Mouse (Mus musculus) hindbrain, embryonic 11.5 days (tissue): ENCODE measurements around the gene Rasd2. TPM values are rescaled to one million over a fixed set of nuclear protein-coding genes. Genes with fewer than 3 reads are reported as not detected.
A peak's percentile ranks its signal among the peaks of the same experiment; 100 is the strongest.

Source experiments
- ATAC-seq: fragments of 200-750 bp; cut with Nextera tagmentation; 2 replicates; pipeline ENCODE4 v1.8.0; 2017; ENCODE audit warnings: mild to moderate bottlenecking, moderate TSS enrichment, moderate library complexity; ENCODE audit not compliant: low FRiP score
- DNase-seq: peaks from one replicate; pipeline ENCODE4 v3.0.0-alpha.2; 2015; ENCODE audit warnings: low spot score
- H3K27ac ChIP-seq: fragments of 300-500 bp; sonication (generic); 2 replicates; pipeline ENCODE4 v1.5.1; 2014; ENCODE audit warnings: mild to moderate bottlenecking, low read depth, low read length
- H3K27me3 ChIP-seq: fragments of 300-500 bp; sonication (generic); 2 replicates; pipeline ENCODE4 v1.6.1; 2014; ENCODE audit warnings: mild to moderate bottlenecking, low read length, moderate library complexity, mixed read lengths; ENCODE audit not compliant: control insufficient read depth, insufficient read depth
- H3K36me3 ChIP-seq: fragments of 300-500 bp; sonication (generic); 2 replicates; pipeline ENCODE4 v1.6.1; 2014; ENCODE audit warnings: mild to moderate bottlenecking, low read length, moderate library complexity, mixed read lengths; ENCODE audit not compliant: control insufficient read depth, insufficient read depth
- H3K4me1 ChIP-seq: fragments of 300-500 bp; sonication (generic); replicated peaks from 2 replicates; pipeline ENCODE4 v1.6.1; 2014; ENCODE audit warnings: low read length, mixed read lengths; ENCODE audit not compliant: control insufficient read depth, insufficient read depth
- H3K4me2 ChIP-seq: fragments of 300-500 bp; sonication (generic); replicated peaks from 2 replicates; pipeline ENCODE4 v1.6.1; 2014; ENCODE audit warnings: mild to moderate bottlenecking, low read depth, low read length
- H3K4me3 ChIP-seq: fragments of 300-500 bp; sonication (generic); 2 replicates; pipeline ENCODE4 v1.5.1; 2014; ENCODE audit warnings: low read depth, low read length
- H3K9ac ChIP-seq: fragments of 300-500 bp; sonication (generic); 2 replicates; pipeline ENCODE4 v1.6.1; 2014; ENCODE audit warnings: low read depth, low read length
- H3K9me3 ChIP-seq: fragments of 300-500 bp; sonication (generic); 2 replicates; pipeline ENCODE4 v1.6.1; 2016; ENCODE audit warnings: low read length; ENCODE audit not compliant: control insufficient read depth
- WGBS: fragments of 180-500 bp; shearing (Covaris S2); extraction: QIAGEN DNeasy Blood & Tissue Kit; methylation state at CpG from one replicate; pipeline ENCODE4 v1.1.7; 2014; 5-methylcytosine and 5-hydroxymethylcytosine counted together
- polyA plus RNA-seq: library from polyadenylated mRNA; unstranded; fragments of >200 nt; fragmentation: Nextera tagmentation; extraction: Ambion mirVana; gene quantifications from 2 replicates; pipeline ENCODE4 v1.2.1, GENCODE M21; 2014

Rasd2 gene
- polyA plus RNA-seq, 1 experiment from 2014 or later: 0.19 TPM

- Histone ChIP-seq H3K36me3 (no peaks in the 10 kb centered on the region), H3K4me3 (peak overlapping the region; percentile 41), H3K9ac (peak overlapping the region; percentile 42; the same call in 1 of the 2 replicates), H3K4me1 (peaks cover 5% of the 10 kb centered on the region; the same call in 1 of the 2 replicates), H3K4me2 (peak overlapping the region; percentile 84), H3K27ac (no peak overlapping the region), H3K9me3 (no peaks in the 10 kb centered on the region), H3K27me3 (peaks cover 37% of the 10 kb centered on the region)
- DNase-seq: no peak
- 1% methylated on average over 36 of the region's 36 CpGs for WGBS
- ATAC-seq: peak; percentile 77
Observed at GRCm38 (mm10) chr8:75213307-75213651, 465 bp upstream of the Rasd2 start.

DNA sequence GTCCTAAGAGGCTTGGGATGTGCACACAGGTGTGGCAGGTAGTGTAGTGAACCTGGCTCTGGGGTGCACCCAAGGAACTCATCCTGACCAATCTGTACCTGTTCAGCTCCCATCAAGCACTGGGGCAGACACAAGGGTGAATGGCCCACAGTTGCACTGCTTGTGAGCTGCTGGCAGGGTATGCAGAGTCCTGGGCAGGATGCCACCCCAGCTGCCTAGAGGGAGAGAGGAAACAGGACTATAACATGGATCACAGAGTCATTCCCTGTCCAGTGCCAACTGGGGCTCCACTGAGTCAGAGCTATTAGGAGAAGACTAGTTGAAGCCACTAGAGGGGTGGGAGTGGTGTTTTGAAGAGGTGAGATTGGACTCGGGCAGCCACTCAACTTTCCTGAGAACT, 1.3 kb downstream of the Rasd2 start:
- DNase-seq (no peak), ATAC-seq (no peak)
- 76% methylated on average over 1 of the region's 1 CpGs for WGBS
- Histone ChIP-seq H3K27ac (no peak overlapping the region), H3K4me2 (no peak overlapping the region), H3K4me3 (no peak overlapping the region), H3K9ac (no peak overlapping the region), H3K4me1 (peaks cover 5% of the 10 kb centered on the region; the same call in 1 of the 2 replicates), H3K36me3 (no peaks in the 10 kb centered on the region), H3K9me3 (no peaks in the 10 kb centered on the region), H3K27me3 (peaks cover 37% of the 10 kb centered on the region)

- no peak for DNase-seq
Observed at GRCm38 (mm10) chr8:75215931-75216330, 2.2 kb downstream of the Rasd2 start.

DNA sequence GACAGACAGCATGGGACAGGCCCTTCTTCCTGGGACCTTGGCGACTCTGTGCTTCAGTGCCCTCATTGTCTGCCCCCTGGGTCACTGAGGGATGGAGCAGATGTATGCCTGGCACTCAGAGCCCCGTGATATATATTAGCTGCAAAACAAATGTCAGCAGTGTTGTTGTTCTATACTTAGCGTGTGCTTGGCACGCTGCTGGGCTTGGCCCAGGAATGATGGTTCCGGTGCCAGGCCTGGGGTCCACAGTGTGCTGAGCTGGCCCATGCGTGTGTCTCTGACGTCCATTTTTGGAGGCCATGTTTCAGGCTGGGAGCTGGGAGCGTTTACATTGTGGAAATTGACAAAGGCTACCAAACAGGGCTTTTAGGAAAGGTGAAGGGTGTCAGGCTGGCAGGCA, 3.1 kb downstream of the Rasd2 start:
- 88% methylated on average over 8 of the region's 8 CpGs for WGBS
- Histone ChIP-seq H3K36me3 (no peaks in the 10 kb centered on the region), H3K4me1 (peaks cover 5% of the 10 kb centered on the region; the same call in 1 of the 2 replicates), H3K9me3 (no peaks in the 10 kb centered on the region), H3K4me3 (no peak overlapping the region), H3K9ac (no peak overlapping the region), H3K27ac (no peak overlapping the region), H3K27me3 (peaks cover 37% of the 10 kb centered on the region), H3K4me2 (no peak overlapping the region)
- ATAC-seq (no peak), DNase-seq (no peak)

More at GRCm38 (mm10) chr8:75215931-75216330, 2.2 kb downstream of the Rasd2 start:
- no peaks in the 10 kb centered on the region for H3K36me3 ChIP-seq
- 32% methylated on average over 5 of the region's 5 CpGs for WGBS
- ATAC-seq: no peak
- no peak overlapping the region for H3K4me2 ChIP-seq
- H3K4me1 ChIP-seq: peaks cover 5% of the 10 kb centered on the region; the same call in 1 of the 2 replicates
- no peak overlapping the region for H3K4me3 ChIP-seq
- H3K9me3 ChIP-seq: no peaks in the 10 kb centered on the region
- H3K27ac ChIP-seq: no peak overlapping the region
- H3K27me3 ChIP-seq: peaks cover 37% of the 10 kb centered on the region
- no peak overlapping the region for H3K9ac ChIP-seq

DNA sequence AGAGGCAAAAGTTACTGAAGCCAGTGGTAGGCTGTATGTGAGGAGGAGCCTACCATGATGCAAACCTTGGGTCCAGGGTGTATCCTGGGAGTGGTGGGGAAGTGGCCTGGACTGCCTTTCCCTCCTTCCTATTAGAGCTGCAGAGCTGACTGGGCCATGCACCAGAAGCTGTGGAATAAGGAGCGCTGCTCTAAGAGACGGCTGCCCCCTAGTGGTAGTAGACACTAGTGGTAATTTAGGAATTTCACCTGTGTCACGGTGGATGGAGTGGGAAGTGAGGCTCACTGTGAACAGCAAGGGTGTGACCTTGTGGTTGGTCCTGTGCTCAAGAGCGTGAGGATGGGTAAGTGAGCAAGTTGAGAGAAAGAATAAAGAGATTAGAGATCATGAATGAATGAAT, 4.2 kb downstream of the Rasd2 start:
- peak; percentile 76 for DNase-seq
- Histone ChIP-seq H3K4me2 (no peak overlapping the region), H3K4me3 (no peak overlapping the region), H3K9ac (no peak overlapping the region), H3K4me1 (peaks cover 5% of the 10 kb centered on the region; the same call in 1 of the 2 replicates), H3K36me3 (no peaks in the 10 kb centered on the region), H3K27ac (no peak overlapping the region), H3K9me3 (no peaks in the 10 kb centered on the region), H3K27me3 (peaks cover 30% of the 10 kb centered on the region)
- no peak for ATAC-seq
- 9% methylated on average over 4 of the region's 4 CpGs for WGBS

- Histone ChIP-seq H3K9ac (no peak overlapping the region), H3K36me3 (no peaks in the 10 kb centered on the region), H3K27ac (no peak overlapping the region), H3K9me3 (no peaks in the 10 kb centered on the region), H3K4me1 (no peaks in the 10 kb centered on the region), H3K4me2 (no peak overlapping the region), H3K4me3 (no peak overlapping the region), H3K27me3 (peaks cover 9% of the 10 kb centered on the region)
- DNase-seq (peak; percentile 30), ATAC-seq (no peak)
- 67% methylated on average over 5 of the region's 5 CpGs for WGBS
Observed at GRCm38 (mm10) chr8:75219877-75220738, 6.4 kb downstream of the Rasd2 start.

DNA sequence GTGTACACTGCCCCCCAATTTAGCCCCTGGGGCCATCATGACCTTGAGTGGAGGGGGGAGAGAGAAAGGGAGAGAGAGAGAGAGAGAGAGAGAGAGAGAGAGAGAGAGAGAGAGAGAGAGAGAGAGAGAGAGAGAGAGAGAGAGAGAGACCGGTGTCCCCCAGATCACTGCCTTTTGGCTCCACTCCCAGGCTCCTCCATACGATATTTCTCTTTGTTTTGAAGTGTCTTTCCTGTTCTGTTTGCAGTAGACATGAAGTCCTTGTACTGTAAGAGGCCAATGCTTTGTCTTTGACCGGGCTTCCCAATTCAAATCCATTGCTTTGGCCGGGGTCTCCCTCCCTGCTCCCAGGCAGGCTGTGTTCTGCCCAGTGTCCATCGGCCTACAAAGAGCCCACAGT, 8.9 kb downstream of the Rasd2 start:
- Histone ChIP-seq H3K27me3 (no peaks in the 10 kb centered on the region), H3K9me3 (no peaks in the 10 kb centered on the region), H3K4me1 (no peaks in the 10 kb centered on the region), H3K4me2 (no peak overlapping the region), H3K36me3 (no peaks in the 10 kb centered on the region), H3K4me3 (no peak overlapping the region), H3K9ac (no peak overlapping the region), H3K27ac (no peak overlapping the region)
- 81% methylated on average over 4 of the region's 5 CpGs for WGBS
- no peak for DNase-seq
- ATAC-seq: no peak

DNA sequence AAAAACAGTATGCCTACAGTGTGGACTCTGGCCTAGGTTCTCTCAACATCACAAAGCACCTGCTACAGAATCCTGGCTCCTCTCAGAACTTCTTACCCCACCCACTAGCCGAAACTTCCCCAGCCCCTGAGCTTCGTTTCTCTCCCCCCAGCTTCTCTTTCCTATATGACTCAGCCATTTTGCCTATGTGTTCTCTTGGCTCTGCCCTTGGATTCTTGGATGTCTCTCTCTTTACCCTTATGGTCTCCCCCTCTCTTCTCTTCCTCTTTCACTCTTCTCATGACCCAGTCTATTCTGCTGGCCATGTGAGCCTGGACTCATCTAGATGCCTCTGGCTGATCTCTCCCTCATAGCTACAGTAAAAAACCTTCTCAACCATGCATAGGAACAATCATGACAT, 13.0 kb downstream of the Rasd2 start:
- H3K4me3 ChIP-seq: no peak overlapping the region
- H3K27me3 ChIP-seq: no peaks in the 10 kb centered on the region
- WGBS: 74% methylated on average over 2 of the region's 2 CpGs
- no peak for DNase-seq
- ATAC-seq: no peak
- H3K36me3 ChIP-seq: no peaks in the 10 kb centered on the region
- no peaks in the 10 kb centered on the region for H3K4me1 ChIP-seq
- H3K4me2 ChIP-seq: no peak overlapping the region
- H3K9ac ChIP-seq: no peak overlapping the region
- no peak overlapping the region for H3K27ac ChIP-seq
- H3K9me3 ChIP-seq: no peaks in the 10 kb centered on the region
